Mouse (Mus musculus): ENCODE measurements at regions not wholly inside any gene's neighbourhood (a gene's known extent, or its start where the extent isn't known, plus 50 kb on each side); places are given as distances from the start of the nearest gene placed in this dataset.

- Histone ChIP-seq H3K4me2 (no peak overlapping the region), H3K27ac (replicated peaks) (no peak overlapping the region), H3K4me1 (no peaks in the 10 kb centered on the region), H3K9ac (replicated peaks) (no peak overlapping the region), H3K4me3 (replicated peaks) (no peak overlapping the region), H3K9me3 (replicated peaks) (no peaks in the 10 kb centered on the region), H3K27me3 (replicated peaks) (no peaks in the 10 kb centered on the region), H3K36me3 (no peaks in the 10 kb centered on the region)
- 82% methylated on average over 7 of the region's 7 CpGs for WGBS
- ATAC-seq (ENCODE audit: low FRiP score) = no peak
These were observed 285.0 kb upstream of the Bmper start for GRCm38 (mm10) chr9:22937686-22938391.

GRCm38 (mm10) chr9:22944992-22945391 is 277.9 kb upstream of the Bmper start:
- WGBS = 65% methylated on average over 6 of the region's 6 CpGs
- no peak for ATAC-seq (ENCODE audit: low FRiP score)
- H3K4me3 ChIP-seq (replicated peaks) = no peak overlapping the region

GRCm38 (mm10) chr9:22945426-22945955 is 277.4 kb upstream of the Bmper start:
- H3K36me3 ChIP-seq = no peaks in the 10 kb centered on the region
- H3K4me1 ChIP-seq = no peaks in the 10 kb centered on the region
- 78% methylated on average over 8 of the region's 8 CpGs for WGBS
- ATAC-seq (ENCODE audit: low FRiP score) = no peak
- H3K4me3 ChIP-seq (replicated peaks) = no peak overlapping the region
- no peak overlapping the region for H3K27ac ChIP-seq (replicated peaks)
- H3K9ac ChIP-seq (replicated peaks) = no peak overlapping the region
- no peak overlapping the region for H3K4me2 ChIP-seq
- no peaks in the 10 kb centered on the region for H3K27me3 ChIP-seq (replicated peaks)
- H3K9me3 ChIP-seq (replicated peaks) = no peaks in the 10 kb centered on the region

More at GRCm38 (mm10) chr9:22944992-22945391, 277.9 kb upstream of the Bmper start:
- Histone ChIP-seq H3K36me3 (no peaks in the 10 kb centered on the region), H3K27me3 (replicated peaks) (no peaks in the 10 kb centered on the region), H3K9ac (replicated peaks) (no peak overlapping the region), H3K27ac (replicated peaks) (no peak overlapping the region), H3K4me2 (no peak overlapping the region), H3K4me1 (no peaks in the 10 kb centered on the region), H3K9me3 (replicated peaks) (no peaks in the 10 kb centered on the region)

- no peak overlapping the region for H3K9ac ChIP-seq (replicated peaks)
- no peak for ATAC-seq (ENCODE audit: low FRiP score)
- no peaks in the 10 kb centered on the region for H3K4me1 ChIP-seq
- no peaks in the 10 kb centered on the region for H3K27me3 ChIP-seq (replicated peaks)
- H3K27ac ChIP-seq (replicated peaks) = no peak overlapping the region
- no peak overlapping the region for H3K4me2 ChIP-seq
- H3K9me3 ChIP-seq (replicated peaks) = no peaks in the 10 kb centered on the region
- H3K4me3 ChIP-seq (replicated peaks) = no peak overlapping the region
- no peaks in the 10 kb centered on the region for H3K36me3 ChIP-seq
- 32% methylated on average over 16 of the region's 16 CpGs for WGBS
These were observed 270.1 kb upstream of the Bmper start for GRCm38 (mm10) chr9:22952571-22953442.

- Histone ChIP-seq H3K9ac (replicated peaks) (no peak overlapping the region), H3K27me3 (replicated peaks) (no peaks in the 10 kb centered on the region), H3K9me3 (replicated peaks) (no peaks in the 10 kb centered on the region), H3K36me3 (no peaks in the 10 kb centered on the region), H3K27ac (replicated peaks) (no peak overlapping the region), H3K4me2 (no peak overlapping the region), H3K4me1 (peaks cover 6% of the 10 kb centered on the region; the same call in 1 of the 2 replicates), H3K4me3 (replicated peaks) (no peak overlapping the region)
- WGBS = 22% methylated on average over 7 of the region's 7 CpGs
- no peak for ATAC-seq (ENCODE audit: low FRiP score)
These were observed 260.5 kb upstream of the Bmper start for GRCm38 (mm10) chr9:22962269-22962815.

GRCm38 (mm10) chr9:22971312-22971711 is 251.6 kb upstream of the Bmper start:
- no peak for ATAC-seq (ENCODE audit: low FRiP score)
- Histone ChIP-seq H3K27ac (replicated peaks) (no peak overlapping the region), H3K27me3 (replicated peaks) (no peaks in the 10 kb centered on the region; the same call in 1 of the 2 replicates), H3K4me3 (replicated peaks) (no peak overlapping the region), H3K36me3 (no peaks in the 10 kb centered on the region), H3K9me3 (replicated peaks) (no peaks in the 10 kb centered on the region), H3K9ac (replicated peaks) (no peak overlapping the region), H3K4me1 (no peaks in the 10 kb centered on the region), H3K4me2 (no peak overlapping the region)
- 82% methylated on average over 4 of the region's 4 CpGs for WGBS

- 37% methylated on average over 9 of the region's 9 CpGs for WGBS
- no peak for ATAC-seq (ENCODE audit: low FRiP score)
- H3K27ac ChIP-seq (replicated peaks) = no peak overlapping the region
- no peaks in the 10 kb centered on the region for H3K36me3 ChIP-seq
- H3K4me1 ChIP-seq = no peaks in the 10 kb centered on the region
- H3K27me3 ChIP-seq (replicated peaks) = no peaks in the 10 kb centered on the region; the same call in 1 of the 2 replicates
- H3K4me3 ChIP-seq (replicated peaks) = no peak overlapping the region
- no peak overlapping the region for H3K9ac ChIP-seq (replicated peaks)
- H3K9me3 ChIP-seq (replicated peaks) = no peaks in the 10 kb centered on the region
- no peak overlapping the region for H3K4me2 ChIP-seq
These were observed 246.1 kb upstream of the Bmper start for GRCm38 (mm10) chr9:22976748-22977147.

- ATAC-seq (ENCODE audit: low FRiP score) = no peak
These were observed 243.2 kb upstream of the Bmper start for GRCm38 (mm10) chr9:22979627-22980026.

GRCm38 (mm10) chr9:22989508-22989907 is 233.4 kb upstream of the Bmper start:
- 46% methylated on average over 6 of the region's 6 CpGs for WGBS
- H3K4me1 ChIP-seq = no peaks in the 10 kb centered on the region
- no peak overlapping the region for H3K4me2 ChIP-seq
- H3K36me3 ChIP-seq = no peaks in the 10 kb centered on the region
- H3K27ac ChIP-seq (replicated peaks) = no peak overlapping the region
- ATAC-seq (ENCODE audit: low FRiP score) = no peak
- H3K27me3 ChIP-seq (replicated peaks) = no peaks in the 10 kb centered on the region
- H3K9me3 ChIP-seq (replicated peaks) = no peaks in the 10 kb centered on the region
- H3K4me3 ChIP-seq (replicated peaks) = no peak overlapping the region
- no peak overlapping the region for H3K9ac ChIP-seq (replicated peaks)

More at GRCm38 (mm10) chr9:22979627-22980026, 243.2 kb upstream of the Bmper start:
- H3K27ac ChIP-seq (replicated peaks) = no peak overlapping the region
- H3K9ac ChIP-seq (replicated peaks) = no peak overlapping the region
- WGBS = 69% methylated on average over 5 of the region's 5 CpGs
- H3K4me3 ChIP-seq (replicated peaks) = no peak overlapping the region
- H3K9me3 ChIP-seq (replicated peaks) = no peaks in the 10 kb centered on the region
- no peak overlapping the region for H3K4me2 ChIP-seq
- no peaks in the 10 kb centered on the region for H3K36me3 ChIP-seq
- H3K27me3 ChIP-seq (replicated peaks) = no peaks in the 10 kb centered on the region
- no peaks in the 10 kb centered on the region for H3K4me1 ChIP-seq

DNA sequence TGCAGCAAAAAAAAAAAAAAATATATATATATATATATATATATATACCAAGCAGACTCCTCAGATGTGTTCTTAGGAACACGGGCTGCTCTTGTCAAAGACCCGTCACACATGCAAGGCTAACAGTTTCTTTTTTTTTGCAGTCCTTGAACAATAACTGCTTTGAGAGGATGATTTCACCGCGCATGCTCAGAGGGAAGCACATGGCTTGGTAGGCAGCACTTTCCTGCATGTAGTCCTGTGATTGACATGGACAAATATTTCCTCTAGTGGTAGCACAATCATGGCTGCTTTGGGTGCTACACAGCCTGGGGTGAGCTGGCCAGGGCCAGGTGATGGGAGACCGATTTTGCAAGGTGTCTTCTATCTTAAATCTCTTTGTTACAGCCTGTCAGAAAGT is 229.3 kb upstream of the Bmper start:
- Histone ChIP-seq H3K27ac (replicated peaks) (no peak overlapping the region), H3K4me1 (no peaks in the 10 kb centered on the region), H3K27me3 (replicated peaks) (no peaks in the 10 kb centered on the region), H3K4me3 (replicated peaks) (no peak overlapping the region), H3K36me3 (no peaks in the 10 kb centered on the region), H3K4me2 (no peak overlapping the region), H3K9me3 (replicated peaks) (no peaks in the 10 kb centered on the region), H3K9ac (replicated peaks) (no peak overlapping the region)
- ATAC-seq (ENCODE audit: low FRiP score) = no peak
- WGBS = 95% methylated on average over 5 of the region's 5 CpGs

GRCm38 (mm10) chr9:22995564-22995963 is 227.3 kb upstream of the Bmper start:
- H3K4me3 ChIP-seq (replicated peaks) = no peak overlapping the region
- no peaks in the 10 kb centered on the region for H3K4me1 ChIP-seq
- H3K9ac ChIP-seq (replicated peaks) = no peak overlapping the region
- H3K36me3 ChIP-seq = no peaks in the 10 kb centered on the region
- 79% methylated on average over 9 of the region's 9 CpGs for whole genome bisulfite sequencing
- no peak for ATAC-seq (ENCODE audit: low FRiP score)
- no peak overlapping the region for H3K4me2 ChIP-seq
- no peak overlapping the region for H3K27ac ChIP-seq (replicated peaks)
- H3K27me3 ChIP-seq (replicated peaks) = no peaks in the 10 kb centered on the region
- no peaks in the 10 kb centered on the region for H3K9me3 ChIP-seq (replicated peaks)

All from neural tube, embryonic 15.5 days (tissue).